Mouse (Mus musculus) heart, adult 2 months (tissue): ENCODE results near the gene Ldhd.

Experiments used
- CTCF ChIP-seq: fragments of 200-600 bp; IDR thresholded peaks from 2 replicates; pipeline ENCODE4 v1.8.1; 2022; ENCODE audit warnings: antibody characterized with exemption, mild to moderate bottlenecking, moderate library complexity
- EP300 ChIP-seq: fragments of 200-500 bp; IDR thresholded peaks from 2 replicates; pipeline ENCODE4 v1.6.1; 2011; ENCODE audit warnings: low read depth, low read length, control low read depth; ENCODE audit not compliant: insufficient read depth
- POLR2A ChIP-seq: fragments of 200-500 bp; IDR thresholded peaks from 2 replicates; pipeline ENCODE4 v1.6.1; 2011; ENCODE audit warnings: mild to moderate bottlenecking, low read depth, low read length, control low read depth; ENCODE audit not compliant: insufficient read depth

DNA sequence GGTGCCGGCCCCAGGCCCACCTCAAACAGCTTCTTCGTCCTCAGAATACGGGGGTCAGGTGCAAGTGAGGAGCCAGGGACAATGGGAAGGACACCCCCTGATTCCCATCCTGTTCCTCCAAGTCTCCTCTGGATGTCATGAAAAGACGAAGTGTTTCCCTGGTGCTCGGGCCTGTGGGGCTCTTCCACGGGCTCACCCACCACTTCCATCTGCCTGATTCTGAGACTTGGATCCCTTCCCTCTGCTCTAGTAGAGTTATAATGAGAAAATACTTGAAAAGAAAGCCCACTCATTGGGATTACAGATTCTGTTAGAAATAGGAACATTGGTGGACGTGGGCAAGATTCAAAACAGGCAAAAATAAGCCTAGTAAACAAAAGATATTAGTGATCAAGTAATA lies 48.7 kb upstream of the Ldhd start:
- no peak for TF ChIP-seq POLR2A
- TF ChIP-seq CTCF, result no peak
- no peak for TF ChIP-seq EP300
